Mouse (Mus musculus): Measurements from ENCODE around the gene Stradb. TPM values are rescaled to one million over a fixed set of nuclear protein-coding genes. Genes with fewer than 3 reads are reported as not detected.

Gene Stradb
- polyA plus RNA-seq, 1 experiment: 6.0 TPM

GRCm38 (mm10) chr1:58984586-58984985 lies 11.3 kb downstream of the Stradb start:
- TF ChIP-seq CEBPB (IDR thresholded peaks at IDR 0.05; ENCODE audit: low read depth) (no peak), USF1 (IDR thresholded peaks at IDR 0.05; ENCODE audit: low read depth) (no peak), MYOD1 (IDR thresholded peaks at IDR 0.05; ENCODE audit: control insufficient read depth, insufficient read length, low read depth) (no peak)
- H3ac ChIP-seq (ENCODE audit: control insufficient read depth, insufficient read length, low read depth): no peak overlapping the region
- no peaks in the 10 kb centered on the region for H3K79me2 ChIP-seq (ENCODE audit: control insufficient read depth, insufficient read depth)
- H3K4me3 ChIP-seq (ENCODE audit: insufficient read depth, poor library complexity, severe bottlenecking): no peak overlapping the region
- no peaks in the 10 kb centered on the region for H3K79me3 ChIP-seq (ENCODE audit: low read depth)
- H3K27me3 ChIP-seq (ENCODE audit: control insufficient read depth, insufficient read depth, insufficient read length): no peaks in the 10 kb centered on the region
- peaks cover 14% of the 10 kb centered on the region for H3K36me3 ChIP-seq (ENCODE audit: control insufficient read depth, insufficient read depth)

- no peaks in the 10 kb centered on the region for H3K79me3 ChIP-seq (ENCODE audit: low read depth)
- TF ChIP-seq USF1 (IDR thresholded peaks at IDR 0.05; ENCODE audit: low read depth) (no peak), CEBPB (IDR thresholded peaks at IDR 0.05; ENCODE audit: low read depth) (no peak), MYOG (IDR thresholded peaks at IDR 0.05; ENCODE audit: control insufficient read depth, extremely low read depth, insufficient read length) (no peak), MYOD1 (IDR thresholded peaks at IDR 0.05; ENCODE audit: control insufficient read depth, insufficient read length, low read depth) (no peak), MAX (IDR thresholded peaks at IDR 0.05) (no peak), CTCF (IDR thresholded peaks at IDR 0.05; ENCODE audit: control insufficient read depth, insufficient read depth, insufficient read length) (no peak), FOSL1 (IDR thresholded peaks at IDR 0.05; ENCODE audit: insufficient read depth, low read length, poor library complexity, severe bottlenecking) (no peak)
- no peak overlapping the region for H3ac ChIP-seq (ENCODE audit: control insufficient read depth, insufficient read length, low read depth)
- peaks cover 7% of the 10 kb centered on the region for H3K36me3 ChIP-seq (ENCODE audit: control insufficient read depth, insufficient read depth)
- H3K27me3 ChIP-seq (ENCODE audit: control insufficient read depth, insufficient read depth, insufficient read length): no peaks in the 10 kb centered on the region
- H3K4me3 ChIP-seq (ENCODE audit: insufficient read depth, poor library complexity, severe bottlenecking): no peak overlapping the region
- H3K79me2 ChIP-seq (ENCODE audit: control insufficient read depth, insufficient read depth): no peaks in the 10 kb centered on the region
Observed at GRCm38 (mm10) chr1:58993144-58993543, 19.8 kb downstream of the Stradb start.

- Histone ChIP-seq H3K36me3 (ENCODE audit: control insufficient read depth, insufficient read depth) (peaks cover 7% of the 10 kb centered on the region), H3K79me3 (ENCODE audit: low read depth) (no peaks in the 10 kb centered on the region), H3K4me3 (ENCODE audit: insufficient read depth, poor library complexity, severe bottlenecking) (no peak overlapping the region), H3K27me3 (ENCODE audit: control insufficient read depth, insufficient read depth, insufficient read length) (no peaks in the 10 kb centered on the region), H3ac (ENCODE audit: control insufficient read depth, insufficient read length, low read depth) (no peak overlapping the region), H3K79me2 (ENCODE audit: control insufficient read depth, insufficient read depth) (no peaks in the 10 kb centered on the region)
- no peak for TF ChIP-seq USF1 (IDR thresholded peaks at IDR 0.05; ENCODE audit: low read depth)
- no peak for TF ChIP-seq MAX (IDR thresholded peaks at IDR 0.05)
- TF ChIP-seq CEBPB (IDR thresholded peaks at IDR 0.05; ENCODE audit: low read depth): no peak
Observed at GRCm38 (mm10) chr1:58993723-58994122, 20.4 kb downstream of the Stradb start.

GRCm38 (mm10) chr1:58995313-58995712 lies 22.0 kb downstream of the Stradb start:
- Histone ChIP-seq H3K36me3 (ENCODE audit: control insufficient read depth, insufficient read depth) (peaks cover 7% of the 10 kb centered on the region), H3K79me2 (ENCODE audit: control insufficient read depth, insufficient read depth) (no peaks in the 10 kb centered on the region), H3K27me3 (ENCODE audit: control insufficient read depth, insufficient read depth, insufficient read length) (no peaks in the 10 kb centered on the region), H3K79me3 (ENCODE audit: low read depth) (no peaks in the 10 kb centered on the region), H3ac (ENCODE audit: control insufficient read depth, insufficient read length, low read depth) (no peak overlapping the region), H3K4me3 (ENCODE audit: insufficient read depth, poor library complexity, severe bottlenecking) (no peak overlapping the region)
- TF ChIP-seq MYOG (IDR thresholded peaks at IDR 0.05; ENCODE audit: control insufficient read depth, extremely low read depth, insufficient read length) (no peak), CEBPB (IDR thresholded peaks at IDR 0.05; ENCODE audit: low read depth) (no peak), USF1 (IDR thresholded peaks at IDR 0.05; ENCODE audit: low read depth) (no peak), FOSL1 (IDR thresholded peaks at IDR 0.05; ENCODE audit: insufficient read depth, low read length, poor library complexity, severe bottlenecking) (no peak), CTCF (IDR thresholded peaks at IDR 0.05; ENCODE audit: control insufficient read depth, insufficient read depth, insufficient read length) (no peak), MAX (IDR thresholded peaks at IDR 0.05) (no peak), MYOD1 (IDR thresholded peaks at IDR 0.05; ENCODE audit: control insufficient read depth, insufficient read length, low read depth) (no peak)

GRCm38 (mm10) chr1:59009250-59009649 lies 35.9 kb downstream of the Stradb start:
- Histone ChIP-seq H3K79me3 (ENCODE audit: low read depth) (no peaks in the 10 kb centered on the region), H3K79me2 (ENCODE audit: control insufficient read depth, insufficient read depth) (no peaks in the 10 kb centered on the region), H3ac (ENCODE audit: control insufficient read depth, insufficient read length, low read depth) (no peak overlapping the region), H3K4me3 (ENCODE audit: insufficient read depth, poor library complexity, severe bottlenecking) (no peak overlapping the region), H3K27me3 (ENCODE audit: control insufficient read depth, insufficient read depth, insufficient read length) (peaks cover 8% of the 10 kb centered on the region), H3K36me3 (ENCODE audit: control insufficient read depth, insufficient read depth) (no peaks in the 10 kb centered on the region)
- TF ChIP-seq FOSL1 (IDR thresholded peaks at IDR 0.05; ENCODE audit: insufficient read depth, low read length, poor library complexity, severe bottlenecking): no peak
- TF ChIP-seq MYOD1 (IDR thresholded peaks at IDR 0.05; ENCODE audit: control insufficient read depth, insufficient read length, low read depth): no peak
- no peak for TF ChIP-seq MYOG (IDR thresholded peaks at IDR 0.05; ENCODE audit: control insufficient read depth, extremely low read depth, insufficient read length)
- TF ChIP-seq USF1 (IDR thresholded peaks at IDR 0.05; ENCODE audit: low read depth): no peak
- no peak for TF ChIP-seq CTCF (IDR thresholded peaks at IDR 0.05; ENCODE audit: control insufficient read depth, insufficient read depth, insufficient read length)

GRCm38 (mm10) chr1:59021556-59021955 lies 48.2 kb downstream of the Stradb start:
- H3ac ChIP-seq (ENCODE audit: control insufficient read depth, insufficient read length, low read depth): no peak overlapping the region
- no peaks in the 10 kb centered on the region for H3K79me3 ChIP-seq (ENCODE audit: low read depth)
- peaks cover 11% of the 10 kb centered on the region for H3K27me3 ChIP-seq (ENCODE audit: control insufficient read depth, insufficient read depth, insufficient read length)
- TF ChIP-seq FOSL1 (IDR thresholded peaks at IDR 0.05; ENCODE audit: insufficient read depth, low read length, poor library complexity, severe bottlenecking): no peak
- TF ChIP-seq CEBPB (IDR thresholded peaks at IDR 0.05; ENCODE audit: low read depth): no peak
- TF ChIP-seq MYOG (IDR thresholded peaks at IDR 0.05; ENCODE audit: control insufficient read depth, extremely low read depth, insufficient read length): no peak
- TF ChIP-seq MYOD1 (IDR thresholded peaks at IDR 0.05; ENCODE audit: control insufficient read depth, insufficient read length, low read depth): no peak
- no peak for TF ChIP-seq USF1 (IDR thresholded peaks at IDR 0.05; ENCODE audit: low read depth)
- TF ChIP-seq CTCF (IDR thresholded peaks at IDR 0.05; ENCODE audit: control insufficient read depth, insufficient read depth, insufficient read length): no peak
- no peak for TF ChIP-seq MAX (IDR thresholded peaks at IDR 0.05)
- H3K36me3 ChIP-seq (ENCODE audit: control insufficient read depth, insufficient read depth): no peaks in the 10 kb centered on the region
- no peak overlapping the region for H3K4me3 ChIP-seq (ENCODE audit: insufficient read depth, poor library complexity, severe bottlenecking)
- no peaks in the 10 kb centered on the region for H3K79me2 ChIP-seq (ENCODE audit: control insufficient read depth, insufficient read depth)
